ENCODE assay signal across 8 mouse cellular contexts in the genomic region with DNA sequence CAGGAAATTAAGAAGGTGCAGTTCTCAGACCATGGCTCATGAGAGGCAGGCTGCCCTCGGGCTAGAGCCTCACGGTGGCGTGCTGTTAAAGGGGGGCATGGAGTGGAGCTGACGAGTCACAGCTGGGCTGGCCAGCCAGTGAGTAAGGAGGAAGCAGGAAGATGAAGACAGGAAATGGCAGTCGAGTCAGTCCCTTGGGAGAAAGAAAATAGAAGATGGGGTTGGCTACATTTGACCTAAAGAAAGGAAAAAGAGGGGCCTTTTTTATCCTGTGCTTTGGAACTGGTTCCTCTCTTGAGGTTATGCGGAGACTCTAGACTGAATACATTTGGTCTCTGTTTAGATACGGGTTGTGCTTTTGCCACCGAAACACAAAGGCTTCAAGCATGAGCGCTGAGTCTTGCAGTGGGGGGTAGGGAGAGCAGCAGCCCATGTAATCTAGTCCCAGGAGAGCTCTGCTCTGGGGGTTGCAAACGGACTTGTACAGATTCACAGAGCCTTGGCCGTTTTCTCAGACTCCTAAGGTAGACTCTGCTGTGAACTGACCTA. TPM values are rescaled to one million over a fixed set of nuclear protein-coding genes. Genes with fewer than 3 reads are reported as not detected.
DNase-seq lines count a peak whose midpoint lies in the region; ATAC-seq and TF ChIP-seq lines count a peak whose summit lies in the region.

No protein-coding gene starts in this region.

- no peak for TF ChIP-seq POLR2A in embryonic fibroblast, embryonic 13.5 days (IDR thresholded peaks at IDR 0.05; ENCODE audit: low read depth, low read length)

- H3K4me1 ChIP-seq in embryonic fibroblast, embryonic 13.5 days (ENCODE audit: control insufficient read depth, insufficient read depth, low read length): no peaks in the 10 kb centered on the region; the same call in 1 of the 2 replicates

- 0 out of 2 replicates have a peak overlapping the region, but pooled peaks have one; percentile 11 for H3K27ac ChIP-seq in embryonic fibroblast, embryonic 13.5 days (ENCODE audit: insufficient read depth, low read length)

- DNase-seq in kidney, adult 11 months: peak; percentile 7
- DNase-seq in kidney, adult 8-10 months: no peak
- DNase-seq in kidney, postnatal 4 days: peak; percentile 38 to 59
- DNase-seq in frontal cortex, postnatal 10 days (ENCODE audit: low spot score in 2 of 2): no peak
- no peak for DNase-seq in cerebellum, adult 8-10 months

- TF ChIP-seq CTCF in embryonic fibroblast, embryonic 13.5 days (IDR thresholded peaks at IDR 0.05; ENCODE audit: borderline replicate concordance, insufficient read depth, low read length): no peak

- ATAC-seq in neutrophil, adult 5-6 weeks (ENCODE audit: extremely low read depth, insufficient number of reproducible peaks, low FRiP score, poor library complexity, severe bottlenecking): peak; percentile 84
- ATAC-seq in erythroid progenitor cell, adult 5-6 weeks (replicated peaks; ENCODE audit: low FRiP score, poor library complexity, severe bottlenecking): no peak

- H3K4me3 ChIP-seq in embryonic fibroblast, embryonic 13.5 days (ENCODE audit: insufficient read depth, low read length): no peak overlapping the region

RNA-seq across cellular contexts. Expression of a gene that starts 23.1 kb away (rescaled TPM):
- 119 and 181 TPM in 2 replicates for polyA plus RNA-seq in embryonic fibroblast, embryonic 13.5 days (2011; ENCODE audit: insufficient read length, low read depth, missing spikeins)
- total RNA-seq in neutrophil, adult 5-6 weeks (2017): 188 and 190 TPM in 2 replicates
- 36.5 and 41.4 TPM in 2 replicates for total RNA-seq in erythroid progenitor cell, adult 5-6 weeks (2015; ENCODE audit: low replicate concordance)
- 24.3 and 35.2 TPM in 2 replicates for total RNA-seq in erythroid progenitor cell, adult 5-6 weeks (2017; ENCODE audit: low replicate concordance)

Comparison
In these comparisons a context has a peak if more than half of its experiments do, and no peak if none do; other contexts are left out.
1. DNase-seq: peak in kidney, adult 11 months (single experiment) and kidney, postnatal 4 days (2 of 2); none in kidney, adult 8-10 months (0 of 2), frontal cortex, postnatal 10 days (0 of 2) and cerebellum, adult 8-10 months (single experiment).